Mouse (Mus musculus) splenic B cell, adult 2 months (primary cell): ENCODE measurements around the gene Pbld1.
"Not testable (repeated sequence)": the region's sequence is repeated elsewhere in the genome, so short reads cannot be mapped to it uniquely, and the experiment has no call there.

Experiments
- DNase-seq: peaks from one replicate; pipeline ENCODE4 v3.0.0-alpha.2; 2011; ENCODE audit warnings: low read depth, low spot score
- H3K27me3 ChIP-seq: 2 replicates; pipeline ENCODE4 v1.6.1; 2012; ENCODE audit warnings: mild to moderate bottlenecking, low read length, moderate library complexity, mixed read lengths; ENCODE audit not compliant: control insufficient read depth, poor library complexity, insufficient read depth, severe bottlenecking
- H3K36me3 ChIP-seq: 2 replicates; pipeline ENCODE4 v1.6.1; 2012; ENCODE audit warnings: mild to moderate bottlenecking, low read length, moderate library complexity, mixed read lengths; ENCODE audit not compliant: control insufficient read depth, poor library complexity, insufficient read depth, severe bottlenecking

The Pbld1 gene

GRCm38 (mm10) chr10:63026795-63027160 lies 33.2 kb upstream of the Pbld1 start:
- no peak for DNase-seq
- peaks cover 1% of the 10 kb centered on the region; the same call in 1 of the 2 replicates for H3K36me3 ChIP-seq
- H3K27me3 ChIP-seq: no peaks in the 10 kb centered on the region; the same call in 1 of the 2 replicates

- H3K27me3 ChIP-seq: no peaks in the 10 kb centered on the region; the same call in 1 of the 2 replicates
- DNase-seq: no peak
- peaks cover 1% of the 10 kb centered on the region; the same call in 1 of the 2 replicates for H3K36me3 ChIP-seq
Observed at GRCm38 (mm10) chr10:63027376-63028161, 32.4 kb upstream of the Pbld1 start.

DNA sequence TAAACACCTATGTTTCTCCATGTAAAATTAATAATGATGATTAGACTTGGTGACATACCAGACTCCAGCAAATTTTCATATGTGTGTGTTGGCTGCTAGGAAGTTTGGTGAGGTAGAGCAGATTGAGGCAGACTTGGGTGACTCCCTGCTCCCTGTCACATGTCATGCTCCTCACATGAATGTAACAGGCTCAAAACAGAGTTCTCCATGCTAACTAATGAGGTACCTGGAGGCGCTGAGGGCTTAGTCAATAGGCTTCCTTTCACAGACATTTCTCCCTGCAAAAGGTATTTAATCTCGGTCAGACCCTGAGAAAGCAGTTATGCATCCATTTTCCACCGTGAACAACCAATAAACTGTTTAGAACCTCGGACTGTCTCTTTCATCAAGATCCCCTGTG lies 31.6 kb upstream of the Pbld1 start:
- DNase-seq: no peak
- Histone ChIP-seq H3K27me3 (no peaks in the 10 kb centered on the region; the same call in 1 of the 2 replicates), H3K36me3 (peaks cover 1% of the 10 kb centered on the region; the same call in 1 of the 2 replicates)

DNA sequence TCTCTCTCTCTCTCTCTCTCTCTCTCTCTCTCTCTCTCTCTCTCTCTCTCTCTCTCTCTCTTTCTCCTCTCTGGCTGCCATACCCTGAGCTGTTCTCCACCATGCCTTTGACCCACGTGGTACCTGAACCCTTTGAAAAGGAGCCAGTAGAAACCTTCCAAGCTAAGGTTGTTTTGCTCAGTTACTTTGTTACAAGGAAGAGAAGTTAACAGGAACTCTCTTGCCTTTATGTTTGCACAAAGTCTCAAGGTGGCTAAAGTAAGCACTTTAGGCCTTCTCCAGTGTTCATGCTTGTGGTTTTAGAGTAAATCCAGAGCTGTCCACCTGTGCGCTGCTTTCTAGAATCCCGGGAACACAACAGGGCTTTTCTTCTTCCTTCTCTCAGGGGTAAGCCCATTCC lies 27.7 kb upstream of the Pbld1 start:
- Histone ChIP-seq H3K27me3 (no peaks in the 10 kb centered on the region; the same call in 1 of the 2 replicates), H3K36me3 (no peaks in the 10 kb centered on the region)
- DNase-seq: no peak

GRCm38 (mm10) chr10:63032956-63033355 lies 27.0 kb upstream of the Pbld1 start:
- no peak for DNase-seq
- Histone ChIP-seq H3K27me3 (no peaks in the 10 kb centered on the region; the same call in 1 of the 2 replicates), H3K36me3 (no peaks in the 10 kb centered on the region)

- no peak for DNase-seq
- Histone ChIP-seq H3K36me3 (no peaks in the 10 kb centered on the region), H3K27me3 (no peaks in the 10 kb centered on the region)
Observed at GRCm38 (mm10) chr10:63038571-63039320, 21.2 kb upstream of the Pbld1 start.

- no peaks in the 10 kb centered on the region for H3K36me3 ChIP-seq
Observed at GRCm38 (mm10) chr10:63039867-63040628, 19.9 kb upstream of the Pbld1 start.

DNA sequence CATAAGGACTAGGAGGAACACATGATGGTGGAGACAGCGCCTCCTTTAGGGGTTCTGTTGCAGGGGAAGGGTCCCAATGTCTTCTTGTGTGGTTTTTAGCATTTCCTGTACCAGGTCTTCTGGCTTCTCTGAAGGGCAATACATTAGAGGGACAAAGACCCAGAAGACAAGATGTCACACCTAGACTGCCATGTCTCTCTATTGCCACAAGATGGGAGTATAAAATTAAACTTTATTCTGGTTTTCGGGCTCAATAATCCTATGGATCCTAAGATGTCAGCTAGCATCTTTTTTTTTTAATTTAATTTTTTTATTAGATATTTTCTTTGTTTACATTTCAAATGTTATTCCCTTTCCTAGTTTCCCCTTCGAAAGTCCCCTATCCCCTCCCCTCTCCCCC lies 16.8 kb upstream of the Pbld1 start:
- Histone ChIP-seq H3K27me3 (no peaks in the 10 kb centered on the region), H3K36me3 (no peaks in the 10 kb centered on the region)
- DNase-seq: no peak

More at GRCm38 (mm10) chr10:63039867-63040628, 19.9 kb upstream of the Pbld1 start:
- DNase-seq: no peak
- H3K27me3 ChIP-seq: no peaks in the 10 kb centered on the region

DNA sequence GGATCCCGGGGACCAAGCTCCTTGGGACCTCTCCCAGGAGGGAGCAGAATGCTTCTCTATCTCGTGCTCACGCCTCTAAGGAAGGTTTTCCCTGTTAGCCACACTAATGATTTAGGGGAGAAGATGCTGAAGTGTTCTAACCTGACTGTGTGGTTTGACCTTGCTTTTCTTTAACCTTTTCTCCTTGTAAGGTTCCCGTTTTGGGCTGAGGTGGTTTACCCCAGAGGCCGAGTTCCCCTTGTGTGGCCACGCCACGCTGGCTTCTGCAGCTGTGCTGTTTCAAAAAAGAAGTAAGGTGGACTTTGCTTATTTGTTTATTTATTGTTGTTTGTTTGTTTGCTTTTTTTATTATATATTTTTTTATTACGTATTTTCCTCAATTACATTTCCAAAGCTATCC lies 12.2 kb upstream of the Pbld1 start:
- peak; percentile 46 for DNase-seq
- Histone ChIP-seq H3K27me3 (no peaks in the 10 kb centered on the region), H3K36me3 (no peaks in the 10 kb centered on the region)

DNA sequence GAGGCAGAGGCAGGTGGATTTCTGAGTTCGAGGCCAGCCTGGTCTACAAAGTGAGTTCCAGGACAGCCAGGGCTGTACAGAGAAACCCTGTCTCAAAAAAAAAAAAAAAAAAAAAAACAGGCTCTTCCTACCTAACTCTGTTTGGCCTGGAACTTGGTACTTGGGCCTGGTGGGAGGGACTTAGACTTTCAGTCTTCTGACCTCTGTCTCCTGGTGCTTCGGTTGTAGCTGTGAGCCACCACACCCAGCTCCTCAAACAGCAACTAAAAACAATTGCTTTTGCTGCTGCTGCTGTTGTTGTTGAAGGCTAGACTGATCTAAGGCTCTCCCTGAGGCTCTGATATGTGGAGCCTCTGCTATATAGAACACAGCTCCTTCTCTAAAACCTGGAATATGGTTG lies 10.9 kb upstream of the Pbld1 start:
- DNase-seq: no peak
- Histone ChIP-seq H3K27me3 (no peaks in the 10 kb centered on the region), H3K36me3 (no peaks in the 10 kb centered on the region)

- no peaks in the 10 kb centered on the region for H3K27me3 ChIP-seq
- H3K36me3 ChIP-seq: no peaks in the 10 kb centered on the region
- DNase-seq: no peak
Observed at GRCm38 (mm10) chr10:63051267-63051666, 8.7 kb upstream of the Pbld1 start.

- no peaks in the 10 kb centered on the region for H3K27me3 ChIP-seq
- no peaks in the 10 kb centered on the region for H3K36me3 ChIP-seq
- DNase-seq: no peak
Observed at GRCm38 (mm10) chr10:63052011-63052410, 8.0 kb upstream of the Pbld1 start.

DNA sequence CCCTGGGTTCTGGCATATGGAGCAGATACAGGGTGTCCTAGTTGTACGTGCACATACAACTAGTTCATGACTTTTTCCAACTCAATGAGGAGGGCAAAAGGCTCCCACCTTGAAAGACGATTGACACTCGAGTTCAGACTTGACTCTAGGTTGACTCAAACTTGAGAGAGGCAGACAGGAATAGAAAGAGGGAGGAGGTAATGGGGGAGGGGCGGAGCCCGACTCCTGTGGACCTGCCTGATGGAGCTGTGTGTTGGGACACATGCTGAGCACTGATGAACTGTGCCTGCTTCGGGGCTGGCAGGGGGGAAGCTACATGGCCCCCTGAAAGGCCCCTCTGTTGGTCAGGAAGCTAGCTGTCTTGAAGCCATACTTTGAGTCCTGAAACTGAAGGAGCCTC lies 7.0 kb upstream of the Pbld1 start:
- no peaks in the 10 kb centered on the region for H3K36me3 ChIP-seq
- no peak for DNase-seq

DNA sequence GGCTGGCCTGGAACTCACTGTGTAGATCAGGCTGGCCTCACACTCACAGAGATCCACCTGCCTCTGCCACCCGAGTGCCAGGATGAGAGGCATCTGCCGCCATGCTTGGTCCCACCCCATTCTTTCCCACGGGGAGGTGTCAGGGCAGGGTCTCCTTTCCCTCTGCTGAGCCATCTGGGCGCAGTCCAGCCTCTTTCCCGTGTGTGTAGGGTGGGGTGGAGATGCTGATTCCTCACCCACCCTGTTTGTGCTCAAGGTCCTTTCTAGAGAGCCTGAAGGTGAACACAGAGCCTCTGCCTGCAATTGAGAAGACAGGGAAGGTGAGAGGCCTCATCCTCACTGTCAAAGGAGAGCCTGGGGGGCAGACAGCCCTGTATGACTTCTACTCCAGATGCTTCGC lies 5.9 kb upstream of the Pbld1 start:
- not testable (repeated sequence) for DNase-seq, H3K27me3 ChIP-seq

More for the DNA sequence above, 7.0 kb upstream of the Pbld1 start:
- H3K27me3 ChIP-seq: no peaks in the 10 kb centered on the region

DNA sequence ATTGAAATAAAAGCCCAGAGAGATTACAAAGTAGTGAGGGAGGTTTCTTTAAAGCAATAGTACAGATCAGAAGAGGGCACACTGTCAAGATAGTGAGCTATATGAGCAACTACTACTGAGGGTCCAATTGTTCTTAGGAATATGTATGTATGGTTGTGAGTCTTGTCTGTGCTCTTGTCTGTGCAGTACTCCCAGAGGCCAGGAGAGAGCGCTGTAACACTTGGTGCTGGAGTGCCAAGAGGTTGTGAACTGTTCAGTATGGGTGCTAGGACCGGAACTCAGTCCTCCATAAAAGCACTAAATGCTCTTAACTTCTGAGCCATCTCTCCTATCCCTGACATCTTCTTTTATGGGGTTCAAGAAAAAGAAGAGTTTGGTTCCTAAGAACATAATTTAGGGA lies 5.4 kb upstream of the Pbld1 start:
- DNase-seq: peak; percentile 30
- H3K36me3 ChIP-seq: no peaks in the 10 kb centered on the region
- no peaks in the 10 kb centered on the region for H3K27me3 ChIP-seq

More for the DNA sequence above, 5.9 kb upstream of the Pbld1 start:
- H3K36me3 ChIP-seq: not testable (repeated sequence)
